Mouse (Mus musculus): ENCODE data around the gene Tmem248.

The Tmem248 gene

DNA sequence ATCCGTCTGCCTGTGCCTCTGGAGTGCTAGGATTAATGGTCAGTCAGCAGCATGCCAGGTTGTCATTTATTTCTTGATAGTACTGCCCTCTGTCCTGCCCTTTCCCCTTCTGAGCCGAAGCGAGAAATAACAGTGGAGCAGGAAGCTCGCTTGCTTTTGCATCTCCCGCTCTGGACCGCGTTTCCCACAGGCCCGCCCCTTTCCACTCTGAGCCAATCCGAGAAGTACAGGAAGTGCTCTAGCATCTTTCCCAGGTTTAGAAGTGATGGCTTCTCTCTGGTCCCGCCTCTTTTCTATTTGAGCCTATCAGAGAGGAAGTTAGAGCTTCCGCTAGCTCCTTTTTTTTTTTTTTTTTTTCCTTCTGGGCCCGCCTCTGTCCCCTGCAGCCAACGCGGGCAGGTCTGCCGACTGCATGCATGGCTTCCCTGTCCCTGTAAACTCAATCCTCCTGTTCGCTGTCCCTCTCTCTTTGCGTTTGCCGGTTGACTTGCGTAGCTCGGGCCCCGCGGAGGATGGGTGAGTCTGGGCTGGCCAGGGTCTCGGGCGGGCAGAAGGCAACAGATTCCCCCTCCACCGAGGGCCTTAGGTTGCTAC, 39.9 kb downstream of the Tmem248 start:
- peak; percentile 88 for DNase-seq (ENCODE audit: extremely low spot score, low spot score)

DNA sequence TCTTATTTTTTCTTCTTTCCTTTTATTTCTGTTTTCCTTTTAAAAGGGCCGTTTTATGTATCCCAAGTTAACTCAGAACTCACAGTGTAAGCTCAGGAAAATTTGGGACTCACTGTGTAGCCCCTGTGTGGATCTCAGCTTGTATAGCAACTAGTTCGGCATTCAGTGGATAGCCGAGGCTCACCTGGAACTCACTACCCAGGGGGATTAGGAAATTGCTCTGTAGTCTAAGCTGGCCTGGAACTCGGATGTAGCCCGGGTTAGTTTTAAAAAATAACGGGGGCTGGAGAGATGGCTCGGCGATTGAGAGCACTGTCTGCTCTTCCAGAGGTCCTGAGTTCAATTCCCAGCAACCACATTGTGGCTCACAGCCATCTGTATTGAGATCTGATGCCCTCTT, 40.4 kb downstream of the Tmem248 start:
- DNase-seq (ENCODE audit: extremely low spot score, low spot score), result no peak

DNA sequence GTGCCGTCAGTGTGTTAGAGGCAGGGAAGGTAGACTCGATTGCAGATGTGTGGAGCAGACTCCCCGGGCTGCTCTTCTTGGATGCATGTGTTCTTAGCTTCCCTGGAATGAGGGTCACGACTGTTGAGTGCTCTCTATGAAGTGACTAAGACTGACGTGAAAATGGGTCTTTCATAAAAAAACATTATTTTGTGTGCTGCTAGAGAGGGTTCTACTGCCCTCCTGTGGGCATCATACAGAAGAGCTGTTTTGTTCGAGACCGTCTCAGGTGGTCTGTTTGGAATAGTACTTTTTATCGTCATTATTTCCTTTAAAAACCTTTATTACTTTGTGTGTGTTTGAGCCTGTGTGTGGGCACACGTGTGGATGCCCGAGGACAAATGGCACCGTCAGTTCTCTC, 46.6 kb downstream of the Tmem248 start:
- no peak for DNase-seq (ENCODE audit: extremely low spot score, low spot score)

DNA sequence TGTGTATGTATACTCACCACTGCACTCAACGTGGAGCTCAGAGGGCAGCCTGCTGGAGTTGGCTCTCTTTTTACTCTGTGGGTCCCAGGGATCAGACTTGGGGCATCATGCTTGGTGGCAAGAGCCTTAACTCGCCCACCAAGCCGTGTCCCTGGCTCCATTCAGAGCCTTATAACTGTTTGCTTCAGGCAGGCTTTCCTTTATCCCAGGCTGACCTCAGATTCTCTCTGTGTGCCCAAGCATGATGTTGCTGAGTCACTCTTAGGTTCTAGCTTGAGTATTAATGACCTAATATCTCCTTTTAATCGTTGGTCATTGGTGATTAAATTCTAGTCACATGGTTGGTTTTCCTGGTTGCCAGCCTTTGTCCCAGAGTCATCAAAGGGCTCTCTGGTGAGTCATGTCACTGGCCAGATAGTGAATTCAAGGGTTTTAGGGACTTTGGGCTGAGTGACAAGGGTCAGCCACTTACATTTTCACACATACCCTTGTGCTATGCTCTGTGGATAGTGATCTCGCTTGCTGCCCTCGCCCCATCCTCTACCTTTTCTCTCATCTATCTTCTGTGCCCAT, 47.6 kb downstream of the Tmem248 start:
- DNase-seq (ENCODE audit: extremely low spot score, low spot score), result no peak

DNA sequence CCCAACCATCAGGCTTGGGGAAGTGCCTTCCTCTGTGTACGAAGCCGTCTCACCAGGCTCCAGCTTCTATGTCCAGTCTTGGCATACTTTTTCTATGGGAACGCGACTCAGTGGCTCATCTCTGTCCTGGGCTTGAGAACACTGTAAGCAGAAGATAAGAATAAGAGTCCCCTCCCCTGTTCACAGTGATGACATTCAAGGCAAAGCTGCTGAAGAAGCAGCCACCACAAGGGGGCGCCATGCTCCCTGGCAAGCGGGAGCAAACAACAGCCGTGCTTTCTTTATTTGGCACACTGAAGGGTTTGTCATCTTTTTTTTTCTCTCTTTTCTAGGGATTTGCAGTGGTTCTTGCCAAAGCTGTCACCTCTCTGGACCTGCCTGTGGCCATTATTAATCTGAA, 49.8 kb downstream of the Tmem248 start:
- DNase-seq (ENCODE audit: extremely low spot score, low spot score), result peak; percentile 33

DNA sequence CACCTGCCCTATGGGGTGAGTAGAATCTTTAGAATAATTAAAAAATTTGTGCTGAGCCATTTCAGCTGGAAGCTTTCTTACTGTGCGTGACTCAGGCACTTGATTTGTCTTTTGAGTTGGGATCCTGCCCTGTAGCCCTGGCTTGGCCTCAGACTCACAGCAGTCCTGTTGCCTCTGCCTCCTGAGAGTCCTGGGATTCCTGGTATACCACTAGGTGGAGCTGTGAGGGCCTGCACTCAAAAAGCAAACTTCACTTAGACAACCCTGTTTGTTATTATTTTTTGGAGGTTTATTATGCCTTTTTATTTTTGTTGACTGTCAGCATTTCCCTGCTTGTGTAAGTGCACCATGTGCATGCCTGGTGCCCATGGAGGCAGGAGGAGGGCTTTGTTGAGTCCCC, 50.4 kb downstream of the Tmem248 start:
- no peak for DNase-seq (ENCODE audit: extremely low spot score, low spot score)

DNA sequence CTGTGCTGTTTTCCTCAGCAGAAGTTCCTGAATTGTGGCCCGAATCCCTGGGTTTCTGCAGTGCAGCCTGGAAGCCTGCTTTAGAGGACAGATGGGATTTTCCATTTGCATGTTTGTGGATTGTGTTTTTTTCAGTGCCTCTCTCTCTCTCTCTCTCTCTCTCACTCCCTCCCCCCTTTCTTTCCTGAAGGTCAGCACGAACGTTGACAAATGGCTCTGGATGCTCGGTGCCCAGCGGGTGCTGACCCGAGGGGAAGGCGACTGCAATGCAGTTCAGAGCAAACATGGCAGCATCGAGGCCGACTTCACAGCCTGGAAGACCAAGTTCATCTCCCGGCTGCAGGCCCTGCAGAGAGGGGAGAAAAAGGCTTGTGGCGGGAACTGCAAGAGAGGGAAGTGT, 52.1 kb downstream of the Tmem248 start:
- DNase-seq (ENCODE audit: extremely low spot score, low spot score), result no peak

DNA sequence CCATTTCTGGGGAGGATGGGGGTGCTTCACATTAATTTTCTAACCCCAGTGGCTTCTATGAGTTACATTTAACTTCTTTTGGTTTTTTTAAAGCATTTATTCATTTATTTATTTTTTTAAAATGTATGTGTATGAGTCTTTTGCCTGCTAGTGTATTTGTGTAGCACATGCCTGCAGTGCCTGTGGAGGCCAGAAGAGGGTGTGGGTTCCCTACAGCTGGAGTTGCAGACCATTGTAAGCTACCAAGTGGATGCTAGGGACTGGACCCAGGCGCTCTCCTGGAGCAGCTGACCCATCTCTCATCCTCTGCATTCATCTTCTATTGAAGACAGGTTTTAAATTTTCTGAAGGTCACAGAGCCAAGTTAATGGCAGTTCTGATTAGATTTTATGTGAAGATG, 55.5 kb downstream of the Tmem248 start:
- no peak for DNase-seq (ENCODE audit: extremely low spot score, low spot score)

DNA sequence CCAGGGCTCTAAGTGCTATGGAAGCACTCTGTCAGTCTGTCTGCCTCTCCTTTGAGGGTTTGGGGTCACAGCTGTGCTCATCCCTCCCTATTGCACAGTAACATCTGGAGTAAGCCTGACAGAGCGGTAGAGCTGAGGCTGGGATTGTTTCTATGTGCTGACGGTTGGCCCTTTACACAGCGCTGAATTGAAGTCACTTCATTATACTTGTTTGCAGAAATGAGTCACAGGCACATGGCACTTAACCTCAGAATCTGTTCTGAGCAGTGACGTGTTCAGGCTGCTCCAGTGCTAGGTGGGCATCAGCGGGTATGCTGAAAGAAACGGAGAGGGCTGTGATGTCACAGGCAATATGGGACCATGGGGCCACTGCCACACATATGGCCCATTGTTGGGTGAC, 56.2 kb downstream of the Tmem248 start:
- DNase-seq (ENCODE audit: extremely low spot score, low spot score), result no peak

DNA sequence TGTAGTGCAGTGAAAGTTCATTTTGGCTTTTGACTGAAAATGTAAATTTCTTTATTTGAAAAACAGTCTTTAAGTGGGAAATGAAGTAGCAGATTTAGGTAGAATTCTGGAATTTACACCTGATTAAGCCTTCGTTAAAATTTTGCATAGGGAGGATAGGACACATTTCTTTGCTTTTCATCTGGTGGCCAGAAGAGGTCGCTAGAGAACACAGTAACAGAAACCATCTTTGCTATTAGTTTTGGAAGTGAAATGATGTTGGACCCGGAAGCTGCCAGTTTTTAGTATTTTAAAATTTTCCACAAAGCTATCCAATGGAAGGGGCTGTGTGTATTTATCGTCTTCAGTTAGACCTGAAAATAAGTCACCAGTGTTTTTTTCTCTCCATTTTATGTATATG, 58.6 kb downstream of the Tmem248 start:
- no peak for DNase-seq (ENCODE audit: extremely low spot score, low spot score)

DNA sequence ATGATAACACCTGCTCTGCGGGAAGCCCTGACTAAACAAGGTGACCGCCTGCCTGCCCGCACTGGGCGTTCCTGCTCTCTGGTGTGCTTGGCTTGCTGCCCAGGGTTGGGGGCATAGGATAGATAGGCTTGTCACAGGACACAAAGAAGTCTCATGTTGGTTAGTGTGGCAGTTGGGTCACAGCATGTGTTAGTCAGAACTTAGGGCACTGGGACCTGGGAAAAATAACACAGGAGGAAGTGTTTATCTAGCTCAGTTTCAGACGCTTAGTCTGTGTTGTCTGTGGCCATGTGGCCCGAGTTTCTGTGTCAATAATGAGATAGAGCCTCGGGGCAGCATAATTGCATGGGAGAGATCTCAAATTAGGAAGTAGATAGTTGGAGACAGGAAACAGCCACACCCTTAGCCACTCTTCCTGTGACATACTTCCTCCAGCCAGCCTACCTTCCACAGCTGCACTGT, 61.2 kb downstream of the Tmem248 start:
- no peak for DNase-seq (ENCODE audit: extremely low spot score, low spot score)

DNA sequence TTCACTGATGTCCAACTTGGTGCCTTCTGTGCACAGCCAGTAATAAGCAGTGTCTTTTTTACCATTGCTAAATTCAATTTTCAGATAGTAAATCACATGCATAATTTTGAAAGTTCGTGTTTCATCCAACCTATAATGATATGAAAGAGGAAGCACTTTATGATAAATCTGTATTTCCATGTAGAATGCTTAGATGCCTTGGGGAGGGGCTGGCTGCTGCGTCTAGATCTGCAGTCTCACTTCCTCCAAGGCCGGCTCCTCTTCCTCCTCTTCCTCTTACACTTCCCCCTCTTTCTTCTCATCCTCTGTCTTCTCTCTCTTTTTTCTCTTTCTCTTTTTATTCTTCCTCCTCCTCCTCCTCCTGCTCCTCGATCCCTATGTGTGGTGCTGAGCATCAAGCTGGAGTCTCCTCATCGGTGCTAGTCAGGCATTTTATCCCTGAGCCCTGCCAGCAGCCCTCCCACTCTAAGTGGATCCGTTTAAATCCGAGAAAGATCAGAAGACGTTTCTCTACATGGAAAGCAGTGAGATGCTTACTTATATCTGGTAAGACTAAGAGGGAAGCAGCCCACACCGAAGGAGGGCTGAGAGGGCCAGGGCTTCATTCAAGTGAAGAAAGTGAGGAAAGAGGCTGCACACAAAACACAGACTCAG, 66.3 kb downstream of the Tmem248 start:
- DNase-seq (ENCODE audit: extremely low spot score, low spot score), result no peak

DNA sequence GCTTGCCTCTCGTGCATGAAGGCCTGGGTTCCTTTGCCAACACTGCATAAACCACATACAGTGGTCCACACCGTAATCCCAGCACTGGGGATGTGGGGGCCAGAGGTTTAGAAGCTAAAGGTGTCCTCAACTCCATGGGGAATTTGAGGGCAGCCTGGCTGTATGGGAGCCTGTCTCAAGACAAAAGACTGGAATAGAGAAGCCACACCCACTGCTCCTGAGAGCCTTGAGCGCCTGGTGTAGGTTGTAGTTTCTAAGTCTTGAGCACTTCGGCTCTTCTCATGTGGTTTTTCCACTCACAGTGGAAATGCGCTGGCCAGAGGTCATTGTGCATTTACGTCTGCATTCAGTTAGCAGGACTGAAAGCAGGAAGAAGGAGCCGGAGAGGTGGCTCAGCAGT, 71.2 kb downstream of the Tmem248 start:
- DNase-seq (ENCODE audit: extremely low spot score, low spot score), result no peak

DNA sequence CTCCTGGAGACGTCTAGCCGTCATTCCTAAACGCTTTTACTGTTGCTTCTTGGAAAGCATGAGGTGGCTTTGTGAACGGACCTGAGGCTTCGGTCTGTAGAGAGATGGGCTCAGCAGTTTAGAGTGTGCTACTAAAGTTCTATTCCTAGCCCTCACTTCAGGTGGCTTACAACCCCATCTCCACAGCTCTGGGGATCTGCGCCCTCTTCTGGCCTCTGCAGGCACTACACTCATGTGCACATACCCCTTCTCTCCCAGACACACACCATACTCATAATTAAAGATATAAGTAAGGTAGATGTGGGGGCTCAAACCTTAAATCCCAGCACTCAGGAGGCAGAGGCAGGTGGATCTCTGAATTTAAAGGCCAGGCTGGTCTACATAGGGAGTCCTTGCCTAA, 73.4 kb downstream of the Tmem248 start:
- DNase-seq (ENCODE audit: extremely low spot score, low spot score), result no peak

DNA sequence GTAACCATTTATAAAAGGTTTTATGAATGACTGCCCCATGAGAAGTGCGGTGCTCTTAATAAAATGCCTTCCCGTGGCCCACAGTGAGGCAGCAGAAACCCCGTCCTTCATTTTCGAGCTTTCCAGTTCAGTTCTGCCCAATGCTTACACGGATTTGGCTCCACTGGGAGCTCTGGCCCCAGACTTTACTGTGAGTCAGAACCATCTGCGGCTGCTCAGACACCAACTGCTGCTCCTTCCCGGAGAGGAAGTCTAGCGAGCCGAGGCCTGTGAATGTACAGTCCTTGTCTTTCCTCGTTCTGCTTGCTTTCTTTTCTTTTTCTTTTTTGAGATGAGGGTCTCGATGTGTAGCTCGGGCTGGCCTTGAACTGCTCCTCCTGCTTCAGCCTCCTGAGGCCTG, 73.9 kb downstream of the Tmem248 start:
- no peak for DNase-seq (ENCODE audit: extremely low spot score, low spot score)

DNA sequence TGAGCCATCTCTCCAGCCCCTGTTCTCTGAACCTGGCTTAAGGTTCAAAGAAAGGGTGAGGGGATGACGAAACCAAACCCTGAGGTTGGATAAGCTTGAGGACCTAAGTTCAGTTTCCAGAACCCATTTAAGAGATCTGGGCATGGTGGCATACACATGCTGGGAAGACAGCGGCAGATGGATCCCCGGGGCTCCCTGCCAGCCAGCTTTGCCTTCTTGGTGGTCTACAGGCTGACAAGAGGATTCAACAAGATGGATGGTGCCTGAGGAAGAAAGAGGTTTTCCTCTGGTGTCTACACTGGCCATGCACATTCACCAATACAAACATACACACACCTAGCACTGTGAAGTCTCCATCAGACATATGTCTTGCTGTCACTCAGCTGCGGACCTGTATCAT, 76.1 kb downstream of the Tmem248 start:
- DNase-seq (ENCODE audit: extremely low spot score, low spot score), result no peak
